Mouse (Mus musculus) cerebral cortex, adult 2 months (tissue): ENCODE results near the gene Errfi1.

ENCODE experiments used
- WGBS: fragments of 180-500 bp; shearing (Covaris S2); methylation state at CpG from one replicate; pipeline ENCODE4 v1.1.7; 2018; 5-methylcytosine and 5-hydroxymethylcytosine counted together

The Errfi1 gene

DNA sequence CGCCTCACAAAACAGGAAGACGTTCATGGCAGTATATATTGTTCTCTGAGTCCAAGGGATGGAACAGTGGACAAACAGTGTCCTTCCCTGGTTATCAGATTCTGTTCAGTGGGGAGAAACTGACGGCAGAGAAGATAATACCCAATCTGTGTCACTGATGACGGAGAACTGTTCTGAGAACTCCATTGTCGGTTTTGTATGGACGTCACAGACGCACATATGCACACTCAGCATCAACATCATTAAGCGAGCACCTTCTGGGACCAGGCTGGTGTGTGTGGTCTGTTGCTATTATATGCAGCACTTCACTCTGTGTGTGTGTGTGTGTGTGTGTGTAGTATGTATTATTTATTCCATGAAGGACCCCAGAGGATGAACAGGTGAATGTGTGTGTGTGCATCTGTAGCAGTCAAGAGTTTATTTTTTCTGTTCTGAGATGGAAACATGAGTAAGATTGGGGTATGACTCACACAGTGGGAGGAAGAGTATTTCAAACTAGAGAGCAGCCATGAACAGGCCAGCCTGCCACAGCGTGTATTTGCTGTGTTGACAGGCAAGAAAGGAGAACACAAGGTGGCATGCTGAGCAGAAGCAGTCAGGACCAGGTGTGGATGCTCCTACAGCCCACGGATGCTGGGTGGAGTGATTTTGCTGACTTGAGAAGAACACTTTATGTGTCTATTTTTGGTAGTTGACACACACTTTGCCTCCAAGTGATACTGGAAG, 61.6 kb downstream of the Errfi1 start:
- WGBS, result 19% methylated on average over 10 of the region's 10 CpGs

DNA sequence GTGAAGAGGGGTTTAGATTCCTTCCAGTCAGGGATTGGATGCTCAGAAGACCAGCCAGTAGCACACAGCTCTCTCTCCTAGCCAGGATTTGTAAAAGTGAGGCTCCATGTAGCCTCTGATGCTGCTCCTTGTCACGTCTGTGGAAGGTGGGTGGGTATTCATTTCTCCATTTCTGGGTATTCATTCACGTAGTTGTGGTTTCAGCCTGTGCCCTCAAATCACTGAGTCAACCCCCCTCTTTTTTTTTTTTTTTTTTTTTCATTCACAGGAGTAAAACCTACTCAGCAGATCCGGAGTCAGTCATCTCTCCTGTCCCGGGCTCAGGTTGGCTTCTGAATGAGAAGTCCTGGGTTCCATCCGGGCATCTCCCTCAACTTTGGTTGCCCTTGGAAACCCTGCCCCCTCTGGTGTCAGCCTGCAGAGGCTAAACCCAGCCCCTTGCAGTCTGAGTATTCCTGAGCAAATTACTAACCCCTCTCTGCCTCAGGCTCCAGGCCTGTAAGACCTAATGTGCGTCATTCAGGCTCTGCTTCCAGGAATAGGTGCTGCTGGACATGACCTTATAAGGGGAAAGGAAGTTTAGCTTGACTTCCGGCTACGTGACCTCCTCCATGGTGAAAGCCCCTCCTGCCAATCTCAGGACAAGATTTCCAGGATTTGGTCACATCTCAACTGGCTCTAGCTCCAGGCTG, 63.8 kb downstream of the Errfi1 start:
- 60% methylated on average over 8 of the region's 8 CpGs for WGBS
